Mouse (Mus musculus) ES-Bruce4 (cell line): ENCODE data around the gene Taf8. TPM values are rescaled to one million over a fixed set of nuclear protein-coding genes. Genes with fewer than 3 reads are reported as not detected.

Experiments
- H3K27ac ChIP-seq: 2 replicates; pipeline ENCODE4 v1.5.1; 2012; ENCODE audit warnings: low read length, inconsistent platforms; ENCODE audit not compliant: insufficient read depth
- H3K27me3 ChIP-seq: 2 replicates; pipeline ENCODE4 v1.6.1; 2012; ENCODE audit warnings: mild to moderate bottlenecking, low read length, inconsistent platforms; ENCODE audit not compliant: control insufficient read depth, poor library complexity, insufficient read depth, severe bottlenecking
- H3K36me3 ChIP-seq: 2 replicates; pipeline ENCODE4 v1.6.1; 2012; ENCODE audit warnings: inconsistent platforms, mild to moderate bottlenecking, low read length, moderate library complexity; ENCODE audit not compliant: control insufficient read depth, poor library complexity, insufficient read depth, severe bottlenecking
- H3K4me1 ChIP-seq: one replicate; pipeline ENCODE4 v1.8.1; 2011; ENCODE audit warnings: low read length; ENCODE audit not compliant: control insufficient read depth, insufficient read depth
- H3K4me3 ChIP-seq: 2 replicates; pipeline ENCODE4 v1.5.1; 2011; ENCODE audit warnings: low read depth, mild to moderate bottlenecking, low read length
- H3K9ac ChIP-seq: 2 replicates; pipeline ENCODE4 v1.6.1; 2012; ENCODE audit warnings: low read depth, mild to moderate bottlenecking, inconsistent platforms; ENCODE audit not compliant: poor library complexity, severe bottlenecking
- H3K9me3 ChIP-seq: replicated peaks from 2 replicates; pipeline ENCODE4 v1.6.1; 2012; ENCODE audit warnings: mild to moderate bottlenecking, low read length, inconsistent platforms; ENCODE audit not compliant: control insufficient read depth, poor library complexity, insufficient read depth, severe bottlenecking
- CTCF ChIP-seq: IDR thresholded peaks from one replicate; pipeline ENCODE4 v1.8.1; 2011; ENCODE audit warnings: low read depth, low read length
- EP300 ChIP-seq: IDR thresholded peaks from 2 replicates; pipeline ENCODE4 v1.6.1; 2011; ENCODE audit warnings: low read depth, low read length; ENCODE audit not compliant: insufficient read depth
- POLR2A ChIP-seq: IDR thresholded peaks from one replicate; pipeline ENCODE4 v1.8.1; 2011; ENCODE audit warnings: low read length; ENCODE audit not compliant: insufficient read depth
- polyA plus RNA-seq: library from polyadenylated mRNA; stranded (reverse); fragments of >200 nt; gene quantifications from 2 replicates; pipeline ENCODE4 v1.2.4, GENCODE M21; 2011; ENCODE audit warnings: low read depth; ENCODE audit not compliant: missing spikeins, insufficient read depth, insufficient read length

The Taf8 gene
- polyA plus RNA-seq, 1 experiment: 46.6 TPM

GRCm38 (mm10) chr17:47484993-47485392, 17.1 kb downstream of the Taf8 start:
- Histone ChIP-seq H3K27ac (peak overlapping the region; percentile 39), H3K4me1 (peaks cover 10% of the 10 kb centered on the region), H3K9me3 (no peaks in the 10 kb centered on the region), H3K36me3 (peaks cover 10% of the 10 kb centered on the region), H3K27me3 (no peaks in the 10 kb centered on the region), H3K9ac (no peak overlapping the region), H3K4me3 (no peak overlapping the region)
- TF ChIP-seq CTCF: no peak

- H3K9ac ChIP-seq: no peak overlapping the region
- peak overlapping the region; percentile 77 for H3K27ac ChIP-seq
- H3K4me1 ChIP-seq: peaks cover 10% of the 10 kb centered on the region
- H3K27me3 ChIP-seq: no peaks in the 10 kb centered on the region
- no peak overlapping the region for H3K4me3 ChIP-seq
- no peak for TF ChIP-seq EP300
- TF ChIP-seq CTCF: no peak
- no peak for TF ChIP-seq POLR2A
- H3K36me3 ChIP-seq: peaks cover 5% of the 10 kb centered on the region
- H3K9me3 ChIP-seq: no peaks in the 10 kb centered on the region
Observed at GRCm38 (mm10) chr17:47484241-47484921, 17.7 kb downstream of the Taf8 start.

- Histone ChIP-seq H3K27ac (no peak overlapping the region), H3K36me3 (no peaks in the 10 kb centered on the region), H3K4me3 (no peak overlapping the region), H3K9ac (no peak overlapping the region), H3K4me1 (peaks cover 7% of the 10 kb centered on the region), H3K9me3 (no peaks in the 10 kb centered on the region), H3K27me3 (no peaks in the 10 kb centered on the region)
- TF ChIP-seq POLR2A (no peak), EP300 (0 out of 2 replicates have a peak, but pooled peaks have one; percentile 30), CTCF (peak; percentile 97)
Observed at GRCm38 (mm10) chr17:47482401-47482800, 19.7 kb downstream of the Taf8 start.

- H3K36me3 ChIP-seq: no peaks in the 10 kb centered on the region
- H3K9ac ChIP-seq: no peak overlapping the region
- H3K27ac ChIP-seq: no peak overlapping the region
- H3K9me3 ChIP-seq: no peaks in the 10 kb centered on the region
- TF ChIP-seq CTCF (no peak), EP300 (no peak), POLR2A (no peak)
- H3K27me3 ChIP-seq: no peaks in the 10 kb centered on the region
- peaks cover 6% of the 10 kb centered on the region for H3K4me1 ChIP-seq
- H3K4me3 ChIP-seq: no peak overlapping the region
Observed at GRCm38 (mm10) chr17:47479887-47480286, 22.2 kb downstream of the Taf8 start.

GRCm38 (mm10) chr17:47475714-47476113, 26.4 kb downstream of the Taf8 start:
- Histone ChIP-seq H3K27ac (no peak overlapping the region), H3K9ac (no peak overlapping the region), H3K36me3 (no peaks in the 10 kb centered on the region), H3K9me3 (no peaks in the 10 kb centered on the region), H3K27me3 (no peaks in the 10 kb centered on the region), H3K4me1 (peaks cover 9% of the 10 kb centered on the region), H3K4me3 (no peak overlapping the region)
- TF ChIP-seq EP300 (no peak), POLR2A (no peak), CTCF (peak; percentile 95)

GRCm38 (mm10) chr17:47475181-47475580, 26.9 kb downstream of the Taf8 start:
- no peak overlapping the region for H3K4me3 ChIP-seq
- no peaks in the 10 kb centered on the region for H3K9me3 ChIP-seq
- H3K4me1 ChIP-seq: peaks cover 9% of the 10 kb centered on the region
- no peaks in the 10 kb centered on the region for H3K36me3 ChIP-seq
- TF ChIP-seq CTCF (no peak), POLR2A (no peak), EP300 (no peak)
- no peaks in the 10 kb centered on the region for H3K27me3 ChIP-seq
- no peak overlapping the region for H3K9ac ChIP-seq
- no peak overlapping the region for H3K27ac ChIP-seq
